Mouse (Mus musculus) E14TG2a.4 (cell line): Measurements from ENCODE around the gene Nf1.

Experiments
- CTCF ChIP-seq: conservative IDR thresholded peaks from 2 replicates; pipeline ENCODE4 v1.5.1; 2014; ENCODE audit warnings: low read length
- NANOG ChIP-seq: IDR thresholded peaks from 2 replicates; pipeline ENCODE4 v1.6.1; 2014; ENCODE audit warnings: borderline replicate concordance, low read length, mixed read lengths
- POU5F1 ChIP-seq: IDR thresholded peaks from 2 replicates; pipeline ENCODE4 v1.6.1; 2014; ENCODE audit warnings: low read length, borderline replicate concordance

DNA sequence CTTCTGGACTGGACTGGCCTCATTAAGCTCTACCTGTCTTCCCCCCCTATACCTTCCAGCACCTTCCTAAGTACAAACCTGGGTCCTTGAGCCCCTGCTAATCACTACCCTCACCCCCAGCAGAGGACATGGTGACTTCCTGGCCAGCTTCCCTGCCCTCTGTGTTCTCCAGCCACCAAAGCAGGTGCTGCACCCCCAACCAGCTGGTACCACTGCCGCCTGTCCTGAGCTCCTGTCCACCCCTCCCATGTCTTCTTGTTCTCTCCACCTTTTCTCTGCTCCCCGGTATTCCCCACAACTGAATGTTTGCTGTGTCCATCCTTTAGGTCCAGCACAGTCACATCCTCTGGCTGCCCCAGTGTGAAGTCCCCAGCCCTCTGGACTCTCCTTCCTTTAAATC lies 271.0 kb downstream of the Nf1 start:
- TF ChIP-seq CTCF = no peak
- TF ChIP-seq POU5F1 = no peak
- no peak for TF ChIP-seq NANOG
